Mouse (Mus musculus) intestine, embryonic 14.5 days (tissue): ENCODE results near the gene Gpr55. TPM values are rescaled to one million over a fixed set of nuclear protein-coding genes. Genes with fewer than 3 reads are reported as not detected.

Experiments used
- ATAC-seq: fragments of 200-750 bp; cut with Nextera tagmentation; replicated peaks from 2 replicates; pipeline ENCODE4 v1.8.0; 2017; ENCODE audit warnings: low read depth, moderate number of reproducible peaks, moderate TSS enrichment, moderate library complexity; ENCODE audit not compliant: low FRiP score, low TSS enrichment
- DNase-seq: peaks from one replicate; pipeline ENCODE4 v3.0.0-alpha.2; 2018; ENCODE audit warnings: low spot score
- H3K27ac ChIP-seq: fragments of 300-500 bp; sonication (generic); 2 replicates; pipeline ENCODE4 v1.5.1; 2014; ENCODE audit warnings: low read depth, mild to moderate bottlenecking, control low read depth
- H3K27me3 ChIP-seq: fragments of 300-500 bp; sonication (generic); replicated peaks from 2 replicates; pipeline ENCODE4 v1.6.1; 2014; ENCODE audit warnings: low read length, control low read depth; ENCODE audit not compliant: control insufficient read depth, insufficient read depth
- H3K36me3 ChIP-seq: fragments of 300-500 bp; sonication (generic); 2 replicates; pipeline ENCODE4 v1.6.1; 2014; ENCODE audit warnings: low read length, control low read depth; ENCODE audit not compliant: control insufficient read depth, insufficient read depth
- H3K4me1 ChIP-seq: fragments of 300-500 bp; sonication (generic); replicated peaks from 2 replicates; pipeline ENCODE4 v1.6.1; 2014; ENCODE audit warnings: low read length, control low read depth, mixed read lengths; ENCODE audit not compliant: control insufficient read depth, insufficient read depth
- H3K4me2 ChIP-seq: fragments of 300-500 bp; sonication (generic); 2 replicates; pipeline ENCODE4 v1.6.1; 2014; ENCODE audit warnings: low read length
- H3K4me3 ChIP-seq: fragments of 300-500 bp; sonication (generic); 2 replicates; pipeline ENCODE4 v1.5.1; 2014; ENCODE audit warnings: low read depth, low read length, control low read depth, mixed read lengths
- H3K9ac ChIP-seq: fragments of 300-500 bp; sonication (generic); 2 replicates; pipeline ENCODE4 v1.6.1; 2014; ENCODE audit warnings: mild to moderate bottlenecking, low read length
- H3K9me3 ChIP-seq: fragments of 300-500 bp; sonication (generic); 2 replicates; pipeline ENCODE4 v1.6.1; 2016; ENCODE audit warnings: low read length, control low read depth; ENCODE audit not compliant: control insufficient read depth
- WGBS: fragments of 180-500 bp; shearing (Covaris S2); extraction: QIAGEN DNeasy Blood & Tissue Kit; methylation state at CpG from one replicate; pipeline ENCODE4 v1.1.7; 2014; 5-methylcytosine and 5-hydroxymethylcytosine counted together
- polyA plus RNA-seq: library from polyadenylated mRNA; unstranded; fragments of >200 nt; fragmentation: Nextera tagmentation; extraction: Ambion mirVana; gene quantifications from 2 replicates; pipeline ENCODE4 v1.2.1, GENCODE M21; 2014

The Gpr55 gene
- polyA plus RNA-seq, 1 experiment from 2014 or later = not detected

GRCm38 (mm10) chr1:85894231-85894747 lies 66.5 kb downstream of the Gpr55 start, which contains the start of gene Itm2c:
TSS of gene Itm2c (plus strand) at chr1:85894281.
- Histone ChIP-seq H3K9me3 (no peaks in the 10 kb centered on the region), H3K36me3 (no peaks in the 10 kb centered on the region), H3K4me1 (peaks cover 32% of the 10 kb centered on the region), H3K4me2 (peak within 1 kb of the TSS; percentile 87), H3K9ac (peak within 1 kb of the TSS; percentile 74), H3K4me3 (peak within 1 kb of the TSS; percentile 83), H3K27ac (peak within 1 kb of the TSS; percentile 83), H3K27me3 (no peaks in the 10 kb centered on the region)
- WGBS = 1% methylated on average over 35 of the region's 35 CpGs
- DNase-seq (peak; percentile 92), ATAC-seq (peak; percentile 87)

Other genes starting within 250 kb of the Gpr55 start
- 0.67 and 1.1 TPM in 2 replicates for gene A630001G21Rik, start 182.4 kb downstream of the Gpr55 start, polyA plus RNA-seq
- 43.5 and 46.2 TPM in 2 replicates for gene Cab39, start 167.6 kb downstream of the Gpr55 start, polyA plus RNA-seq
- gene Itm2c, start 66.7 kb downstream of the Gpr55 start, polyA plus RNA-seq = 92.0 and 96.7 TPM in 2 replicates
- 0.28 TPM in 1 of 2 replicates, not detected in the other for gene 4933407L21Rik, start 32.5 kb downstream of the Gpr55 start, polyA plus RNA-seq
- gene Spata3, start 55.8 kb upstream of the Gpr55 start, polyA plus RNA-seq = not detected in 2 replicates
- 3.5 and 4.6 TPM in 2 replicates for gene 2810459M11Rik, start 84.9 kb upstream of the Gpr55 start, polyA plus RNA-seq
- 160 and 174 TPM in 2 replicates for gene Psmd1, start 103.4 kb upstream of the Gpr55 start, polyA plus RNA-seq
- 1.2 and 2.0 TPM in 2 replicates for gene Htr2b, start 151.0 kb upstream of the Gpr55 start, polyA plus RNA-seq
- 0.26 TPM in 1 of 2 replicates, not detected in the other for gene Gm21972, start 172.6 kb upstream of the Gpr55 start, polyA plus RNA-seq
- 19.1 and 20.7 TPM in 2 replicates for gene Armc9, start 193.8 kb upstream of the Gpr55 start, polyA plus RNA-seq